Mouse (Mus musculus): ENCODE results near the gene Junb. TPM values are rescaled to one million over a fixed set of nuclear protein-coding genes. Genes with fewer than 3 reads are reported as not detected.

Junb gene
- polyA plus RNA-seq, 1 experiment from 2014 or later = 21.6 TPM

- Histone ChIP-seq H3K4me3 (replicated peaks; ENCODE audit: low read length) (peak overlapping the region; percentile 44), H3K9me3 (replicated peaks; ENCODE audit: control insufficient read depth, low read length) (no peaks in the 10 kb centered on the region), H3K27me3 (ENCODE audit: control insufficient read depth, insufficient read depth, low read length) (peaks cover 45% of the 10 kb centered on the region), H3K4me1 (ENCODE audit: control insufficient read depth, insufficient read depth, low read length) (peaks cover 4% of the 10 kb centered on the region; the same call in 1 of the 2 replicates), H3K9ac (ENCODE audit: low read length) (no peak overlapping the region), H3K27ac (ENCODE audit: low read length) (no peak overlapping the region), H3K36me3 (ENCODE audit: control insufficient read depth, insufficient read depth, low read length) (no peaks in the 10 kb centered on the region), H3K4me2 (ENCODE audit: low read depth, low read length) (peak overlapping the region; percentile 65)
- ATAC-seq (ENCODE audit: insufficient read depth, low FRiP score) = peak; percentile 34
- WGBS = 22% methylated on average over 23 of the region's 23 CpGs
Measured at GRCm38 (mm10) chr8:84936041-84936961, 42.2 kb downstream of the Junb start.

- H3K4me3 ChIP-seq (replicated peaks; ENCODE audit: low read length) = no peak overlapping the region
- no peak for ATAC-seq (ENCODE audit: insufficient read depth, low FRiP score)
Measured at GRCm38 (mm10) chr8:84935489-84935888, 43.0 kb downstream of the Junb start.

GRCm38 (mm10) chr8:84934860-84935259, 43.7 kb downstream of the Junb start:
- no peaks in the 10 kb centered on the region for H3K36me3 ChIP-seq (ENCODE audit: control insufficient read depth, insufficient read depth, low read length)
- H3K27ac ChIP-seq (ENCODE audit: low read length) = no peak overlapping the region
- no peak for ATAC-seq (ENCODE audit: insufficient read depth, low FRiP score)
- WGBS = under 1% methylated on average over 15 of the region's 15 CpGs
- H3K9me3 ChIP-seq (replicated peaks; ENCODE audit: control insufficient read depth, low read length) = no peaks in the 10 kb centered on the region
- H3K27me3 ChIP-seq (ENCODE audit: control insufficient read depth, insufficient read depth, low read length) = peaks cover 53% of the 10 kb centered on the region
- no peak overlapping the region for H3K4me3 ChIP-seq (replicated peaks; ENCODE audit: low read length)
- no peak overlapping the region for H3K9ac ChIP-seq (ENCODE audit: low read length)
- no peak overlapping the region for H3K4me2 ChIP-seq (ENCODE audit: low read depth, low read length)
- H3K4me1 ChIP-seq (ENCODE audit: control insufficient read depth, insufficient read depth, low read length) = peaks cover 4% of the 10 kb centered on the region; the same call in 1 of the 2 replicates

More at GRCm38 (mm10) chr8:84935489-84935888, 43.0 kb downstream of the Junb start:
- no peaks in the 10 kb centered on the region for H3K36me3 ChIP-seq (ENCODE audit: control insufficient read depth, insufficient read depth, low read length)
- no peak overlapping the region for H3K9ac ChIP-seq (ENCODE audit: low read length)
- H3K4me1 ChIP-seq (ENCODE audit: control insufficient read depth, insufficient read depth, low read length) = peaks cover 4% of the 10 kb centered on the region; the same call in 1 of the 2 replicates
- H3K4me2 ChIP-seq (ENCODE audit: low read depth, low read length) = no peak overlapping the region
- peaks cover 48% of the 10 kb centered on the region for H3K27me3 ChIP-seq (ENCODE audit: control insufficient read depth, insufficient read depth, low read length)
- WGBS = 2% methylated on average over 14 of the region's 14 CpGs
- no peaks in the 10 kb centered on the region for H3K9me3 ChIP-seq (replicated peaks; ENCODE audit: control insufficient read depth, low read length)
- H3K27ac ChIP-seq (ENCODE audit: low read length) = no peak overlapping the region

- ATAC-seq (ENCODE audit: insufficient read depth, low FRiP score) = no peak
- H3K9ac ChIP-seq (ENCODE audit: low read length) = no peak overlapping the region
- no peak overlapping the region for H3K4me2 ChIP-seq (ENCODE audit: low read depth, low read length)
- peaks cover 4% of the 10 kb centered on the region; the same call in 1 of the 2 replicates for H3K4me1 ChIP-seq (ENCODE audit: control insufficient read depth, insufficient read depth, low read length)
- H3K9me3 ChIP-seq (replicated peaks; ENCODE audit: control insufficient read depth, low read length) = no peaks in the 10 kb centered on the region
- H3K27me3 ChIP-seq (ENCODE audit: control insufficient read depth, insufficient read depth, low read length) = peaks cover 62% of the 10 kb centered on the region
- H3K36me3 ChIP-seq (ENCODE audit: control insufficient read depth, insufficient read depth, low read length) = no peaks in the 10 kb centered on the region
- H3K27ac ChIP-seq (ENCODE audit: low read length) = no peak overlapping the region
- 83% methylated on average over 16 of the region's 16 CpGs for WGBS
- H3K4me3 ChIP-seq (replicated peaks; ENCODE audit: low read length) = no peak overlapping the region
Measured at GRCm38 (mm10) chr8:84933767-84934559, 44.6 kb downstream of the Junb start.

GRCm38 (mm10) chr8:84930582-84930981, 47.9 kb downstream of the Junb start:
- Histone ChIP-seq H3K9me3 (replicated peaks; ENCODE audit: control insufficient read depth, low read length) (no peaks in the 10 kb centered on the region), H3K9ac (ENCODE audit: low read length) (no peak overlapping the region), H3K27ac (ENCODE audit: low read length) (no peak overlapping the region), H3K4me3 (replicated peaks; ENCODE audit: low read length) (no peak overlapping the region), H3K4me1 (ENCODE audit: control insufficient read depth, insufficient read depth, low read length) (0 out of 2 replicates have a peak, but pooled peaks cover 3% of the 10 kb centered on the region), H3K27me3 (ENCODE audit: control insufficient read depth, insufficient read depth, low read length) (peaks cover 39% of the 10 kb centered on the region), H3K4me2 (ENCODE audit: low read depth, low read length) (no peak overlapping the region), H3K36me3 (ENCODE audit: control insufficient read depth, insufficient read depth, low read length) (no peaks in the 10 kb centered on the region)
- ATAC-seq (ENCODE audit: insufficient read depth, low FRiP score) = no peak
- 85% methylated on average over 13 of the region's 13 CpGs for WGBS

- peak overlapping the region; percentile 36 for H3K4me3 ChIP-seq (replicated peaks; ENCODE audit: low read length)
- peak overlapping the region; percentile 67 for H3K4me2 ChIP-seq (ENCODE audit: low read depth, low read length)
- H3K9ac ChIP-seq (ENCODE audit: low read length) = peak overlapping the region; percentile 12; the same call in 1 of the 2 replicates
- peak; percentile 79; the same call in 1 of the 2 replicates for ATAC-seq (ENCODE audit: insufficient read depth, low FRiP score)
- no peaks in the 10 kb centered on the region for H3K9me3 ChIP-seq (replicated peaks; ENCODE audit: control insufficient read depth, low read length)
- 3% methylated on average over 51 of the region's 52 CpGs for WGBS
- H3K27me3 ChIP-seq (ENCODE audit: control insufficient read depth, insufficient read depth, low read length) = peaks cover 20% of the 10 kb centered on the region; the same call in 1 of the 2 replicates
- no peak overlapping the region for H3K27ac ChIP-seq (ENCODE audit: low read length)
- 0 out of 2 replicates have a peak, but pooled peaks cover 3% of the 10 kb centered on the region for H3K4me1 ChIP-seq (ENCODE audit: control insufficient read depth, insufficient read depth, low read length)
- no peaks in the 10 kb centered on the region for H3K36me3 ChIP-seq (ENCODE audit: control insufficient read depth, insufficient read depth, low read length)
Measured at GRCm38 (mm10) chr8:84928456-84929306, 49.8 kb downstream of the Junb start.

- WGBS = 73% methylated on average over 1 of the region's 1 CpGs
- Histone ChIP-seq H3K9ac (ENCODE audit: low read length) (no peak overlapping the region), H3K4me1 (ENCODE audit: control insufficient read depth, insufficient read depth, low read length) (0 out of 2 replicates have a peak, but pooled peaks cover 3% of the 10 kb centered on the region), H3K27ac (ENCODE audit: low read length) (no peak overlapping the region), H3K27me3 (ENCODE audit: control insufficient read depth, insufficient read depth, low read length) (peaks cover 18% of the 10 kb centered on the region; the same call in 1 of the 2 replicates), H3K4me2 (ENCODE audit: low read depth, low read length) (no peak overlapping the region), H3K36me3 (ENCODE audit: control insufficient read depth, insufficient read depth, low read length) (no peaks in the 10 kb centered on the region), H3K4me3 (replicated peaks; ENCODE audit: low read length) (no peak overlapping the region), H3K9me3 (replicated peaks; ENCODE audit: control insufficient read depth, low read length) (no peaks in the 10 kb centered on the region)
- no peak for ATAC-seq (ENCODE audit: insufficient read depth, low FRiP score)
Measured at GRCm38 (mm10) chr8:84927513-84927912, 51.0 kb downstream of the Junb start.

GRCm38 (mm10) chr8:84925557-84925956, 53.0 kb downstream of the Junb start:
- ATAC-seq (ENCODE audit: insufficient read depth, low FRiP score) = no peak
- 71% methylated on average over 7 of the region's 7 CpGs for WGBS
- no peak overlapping the region for H3K9ac ChIP-seq (ENCODE audit: low read length)

More at GRCm38 (mm10) chr8:84925557-84925956, 53.0 kb downstream of the Junb start:
- Histone ChIP-seq H3K4me2 (ENCODE audit: low read depth, low read length) (no peak overlapping the region), H3K27me3 (ENCODE audit: control insufficient read depth, insufficient read depth, low read length) (peaks cover 16% of the 10 kb centered on the region; the same call in 1 of the 2 replicates), H3K9me3 (replicated peaks; ENCODE audit: control insufficient read depth, low read length) (no peaks in the 10 kb centered on the region), H3K36me3 (ENCODE audit: control insufficient read depth, insufficient read depth, low read length) (no peaks in the 10 kb centered on the region), H3K4me3 (replicated peaks; ENCODE audit: low read length) (no peak overlapping the region), H3K27ac (ENCODE audit: low read length) (no peak overlapping the region), H3K4me1 (ENCODE audit: control insufficient read depth, insufficient read depth, low read length) (0 out of 2 replicates have a peak, but pooled peaks cover 3% of the 10 kb centered on the region)
